Mouse (Mus musculus) myocyte (in vitro differentiated cells): Measurements from ENCODE around the gene Atp1a1. TPM values are rescaled to one million over a fixed set of nuclear protein-coding genes. Genes with fewer than 3 reads are reported as not detected.
A peak's percentile ranks its signal among the peaks of the same experiment; 100 is the strongest.

Experiments
- H3K27me3 ChIP-seq: one replicate; pipeline ENCODE4 v1.6.1; 2011; ENCODE audit not compliant: control insufficient read depth, insufficient read depth, insufficient read length
- H3K36me3 ChIP-seq: one replicate; pipeline ENCODE4 v1.6.1; 2011; ENCODE audit not compliant: control insufficient read depth, insufficient read depth
- H3K4me2 ChIP-seq: one replicate; pipeline ENCODE4 v1.6.1; 2011; ENCODE audit warnings: low read depth, control low read depth
- H3K4me3 ChIP-seq: one replicate; pipeline ENCODE4 v1.5.1; 2011; ENCODE audit warnings: mild to moderate bottlenecking, control low read depth, moderate library complexity
- H3K79me2 ChIP-seq: one replicate; pipeline ENCODE4 v1.6.1; 2011; ENCODE audit not compliant: control insufficient read depth, insufficient read depth
- H3ac ChIP-seq: one replicate; pipeline ENCODE4 v1.6.1; 2011; ENCODE audit not compliant: control insufficient read depth, insufficient read length
- CEBPB ChIP-seq: IDR thresholded peaks from 2 replicates; pipeline ENCODE4 v1.6.1; 2011; ENCODE audit warnings: mild to moderate bottlenecking, moderate library complexity; ENCODE audit not compliant: poor library complexity, insufficient read depth, severe bottlenecking
- E2F4 ChIP-seq: IDR thresholded peaks from one replicate; pipeline ENCODE4 v1.6.1; 2011; ENCODE audit warnings: mild to moderate bottlenecking, control low read depth, moderate library complexity; ENCODE audit not compliant: insufficient read depth
- MAX ChIP-seq: IDR thresholded peaks from one replicate; pipeline ENCODE4 v1.6.1; 2011; ENCODE audit warnings: low read depth, mild to moderate bottlenecking, control low read depth
- MYOD1 ChIP-seq, 3 experiments: IDR thresholded peaks; one replicate each; pipeline ENCODE4 v1.6.1; 2011; ENCODE audit warnings: control low read depth in 2 of 3, low read depth in 2 of 3, mild to moderate bottlenecking in 2 of 3, moderate library complexity in 1 of 3; ENCODE audit not compliant: insufficient read length in 2 of 3, control insufficient read depth in 1 of 3
- MYOG ChIP-seq, 3 experiments: IDR thresholded peaks; one replicate each; pipeline ENCODE4 v1.6.1; 2011; ENCODE audit warnings: control low read depth in 2 of 3, low read depth in 2 of 3, mild to moderate bottlenecking in 2 of 3; ENCODE audit not compliant: insufficient read length in 2 of 3, control insufficient read depth in 1 of 3, insufficient read depth in 1 of 3
- POLR2A ChIP-seq: IDR thresholded peaks from one replicate; pipeline ENCODE4 v1.6.1; 2011; ENCODE audit warnings: low read depth, mild to moderate bottlenecking, control low read depth, moderate library complexity; ENCODE audit not compliant: insufficient read length
- POLR2AphosphoS2 ChIP-seq: IDR thresholded peaks from one replicate; pipeline ENCODE4 v1.6.1; 2011; ENCODE audit warnings: low read depth, control low read depth; ENCODE audit not compliant: insufficient read length
- REST ChIP-seq: IDR thresholded peaks from one replicate; pipeline ENCODE4 v1.6.1; 2011; ENCODE audit warnings: mild to moderate bottlenecking, control low read depth, moderate library complexity; ENCODE audit not compliant: insufficient read depth, insufficient read length
- SRF ChIP-seq: IDR thresholded peaks from one replicate; pipeline ENCODE4 v1.6.1; 2011; ENCODE audit warnings: low read depth; ENCODE audit not compliant: control insufficient read depth, insufficient read length
- TCF12 ChIP-seq: IDR thresholded peaks from one replicate; pipeline ENCODE4 v1.6.1; 2011; ENCODE audit warnings: mild to moderate bottlenecking, control low read depth; ENCODE audit not compliant: poor library complexity, insufficient read depth, severe bottlenecking
- TCF3 ChIP-seq: IDR thresholded peaks from one replicate; pipeline ENCODE4 v1.6.1; 2011; ENCODE audit warnings: low read depth, control low read depth; ENCODE audit not compliant: insufficient read length
- USF1 ChIP-seq: IDR thresholded peaks from one replicate; pipeline ENCODE4 v1.6.1; 2011; ENCODE audit warnings: low read depth, mild to moderate bottlenecking, control low read depth, moderate library complexity
- polyA plus RNA-seq: library from polyadenylated mRNA; unstranded; fragments of >200 nt; fragmentation: generic; extraction: Trizol; gene quantifications from one replicate; pipeline ENCODE4 v1.2.1, GENCODE M21; 2012; ENCODE audit warnings: missing spikeins

Gene Atp1a1
- polyA plus RNA-seq, 1 experiment = 389 TPM

GRCm38 (mm10) chr3:101593266-101593651 lies 11.2 kb downstream of the Atp1a1 start:
- no peak for TF ChIP-seq CEBPB
- no peak for TF ChIP-seq POLR2A
- no peak for TF ChIP-seq SRF
- TF ChIP-seq MAX = no peak
- TF ChIP-seq REST = no peak
- TF ChIP-seq TCF3 = no peak
- TF ChIP-seq E2F4 = no peak
- TF ChIP-seq MYOG (IDR thresholded peaks at IDR 0.05; ENCODE audit: control insufficient read depth in 1 of 3, insufficient read depth in 1 of 3, insufficient read length in 2 of 3, low read depth in 2 of 3) = no peak
- no peak for TF ChIP-seq POLR2AphosphoS2
- no peak for TF ChIP-seq USF1
- no peak for TF ChIP-seq TCF12
- no peak for TF ChIP-seq MYOD1 (IDR thresholded peaks at IDR 0.05; ENCODE audit: control insufficient read depth in 1 of 3, insufficient read length in 2 of 3, low read depth in 2 of 3)
- Histone ChIP-seq H3ac (no peak overlapping the region), H3K4me3 (no peak overlapping the region), H3K36me3 (peaks cover 70% of the 10 kb centered on the region), H3K79me2 (peaks cover 36% of the 10 kb centered on the region), H3K27me3 (no peaks in the 10 kb centered on the region), H3K4me2 (no peak overlapping the region)

- Histone ChIP-seq H3K36me3 (peaks cover 71% of the 10 kb centered on the region), H3K27me3 (no peaks in the 10 kb centered on the region), H3K4me3 (no peak overlapping the region), H3K4me2 (no peak overlapping the region), H3K79me2 (peaks cover 29% of the 10 kb centered on the region), H3ac (no peak overlapping the region)
- TF ChIP-seq MAX (no peak), POLR2AphosphoS2 (no peak), MYOD1 (IDR thresholded peaks at IDR 0.05; ENCODE audit: control insufficient read depth in 1 of 3, insufficient read length in 2 of 3, low read depth in 2 of 3) (no peak), POLR2A (no peak), TCF3 (no peak), REST (no peak), CEBPB (no peak), E2F4 (no peak), MYOG (IDR thresholded peaks at IDR 0.05; ENCODE audit: control insufficient read depth in 1 of 3, insufficient read depth in 1 of 3, insufficient read length in 2 of 3, low read depth in 2 of 3) (no peak), TCF12 (no peak)
These were observed 11.9 kb downstream of the Atp1a1 start for GRCm38 (mm10) chr3:101592281-101593265.

GRCm38 (mm10) chr3:101590380-101590779 lies 14.1 kb downstream of the Atp1a1 start:
- no peak overlapping the region for H3K4me2 ChIP-seq
- peaks cover 7% of the 10 kb centered on the region for H3K79me2 ChIP-seq
- H3ac ChIP-seq = no peak overlapping the region
- no peak for TF ChIP-seq SRF
- TF ChIP-seq TCF12 = no peak
- TF ChIP-seq CEBPB = no peak
- no peak for TF ChIP-seq E2F4
- TF ChIP-seq MYOG (IDR thresholded peaks at IDR 0.05; ENCODE audit: control insufficient read depth in 1 of 3, insufficient read depth in 1 of 3, insufficient read length in 2 of 3, low read depth in 2 of 3) = no peak
- TF ChIP-seq POLR2A = no peak
- no peak for TF ChIP-seq POLR2AphosphoS2
- no peak for TF ChIP-seq TCF3
- TF ChIP-seq MYOD1 (IDR thresholded peaks at IDR 0.05; ENCODE audit: control insufficient read depth in 1 of 3, insufficient read length in 2 of 3, low read depth in 2 of 3) = no peak
- no peak for TF ChIP-seq USF1
- TF ChIP-seq REST = no peak
- no peak for TF ChIP-seq MAX
- peaks cover 84% of the 10 kb centered on the region for H3K36me3 ChIP-seq
- H3K4me3 ChIP-seq = no peak overlapping the region
- no peaks in the 10 kb centered on the region for H3K27me3 ChIP-seq

DNA sequence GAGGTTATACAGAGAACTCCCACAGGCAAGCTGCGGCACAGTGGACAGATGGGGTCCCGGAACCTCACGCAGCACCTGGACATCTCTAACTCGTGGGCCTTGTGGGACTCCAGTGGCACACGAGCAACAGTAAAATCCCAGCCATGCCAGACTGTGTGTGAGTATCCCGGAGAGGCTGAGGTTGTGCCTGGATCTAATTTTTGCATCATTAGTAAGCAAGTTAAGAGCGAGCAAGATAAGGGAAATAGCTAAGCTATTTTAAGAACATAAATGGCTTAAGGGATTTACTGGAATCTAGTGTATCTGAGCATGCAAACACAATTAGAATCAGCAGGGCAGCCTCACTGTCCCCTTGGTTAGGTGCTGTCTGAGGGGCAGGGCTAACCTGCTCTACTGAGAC lies 16.2 kb downstream of the Atp1a1 start:
- no peak overlapping the region for H3K4me3 ChIP-seq
- TF ChIP-seq TCF3 (no peak), MAX (no peak), USF1 (no peak), CEBPB (no peak), SRF (no peak), POLR2AphosphoS2 (peak; percentile 51)
- no peaks in the 10 kb centered on the region for H3K27me3 ChIP-seq
- peaks cover 85% of the 10 kb centered on the region for H3K36me3 ChIP-seq
- H3ac ChIP-seq = no peak overlapping the region
- no peak overlapping the region for H3K4me2 ChIP-seq
- H3K79me2 ChIP-seq = no peaks in the 10 kb centered on the region
